Mouse (Mus musculus) kidney, embryonic 14.5 days (tissue): ENCODE data around the gene Pgap3. TPM values are rescaled to one million over a fixed set of nuclear protein-coding genes. Genes with fewer than 3 reads are reported as not detected.
"Not testable (repeated sequence)": the region's sequence is repeated elsewhere in the genome, so short reads cannot be mapped to it uniquely, and the experiment has no call there.

Source experiments
- ATAC-seq: fragments of 200-750 bp; cut with Nextera tagmentation; 2 replicates; pipeline ENCODE4 v1.8.0; 2017; ENCODE audit warnings: moderate number of reproducible peaks, mild to moderate bottlenecking, moderate TSS enrichment, moderate library complexity; ENCODE audit not compliant: low FRiP score, low TSS enrichment
- H3K27ac ChIP-seq: fragments of 300-500 bp; sonication (generic); 2 replicates; pipeline ENCODE4 v1.5.1; 2014; ENCODE audit warnings: low read depth, mild to moderate bottlenecking, low read length, moderate library complexity, mixed read lengths
- H3K27me3 ChIP-seq: fragments of 300-500 bp; sonication (generic); 2 replicates; pipeline ENCODE4 v1.6.1; 2014; ENCODE audit warnings: mild to moderate bottlenecking, low read length; ENCODE audit not compliant: control insufficient read depth, insufficient read depth
- H3K36me3 ChIP-seq: fragments of 300-500 bp; sonication (generic); 2 replicates; pipeline ENCODE4 v1.6.1; 2014; ENCODE audit warnings: low read length, mixed read lengths; ENCODE audit not compliant: control insufficient read depth, insufficient read depth
- H3K4me1 ChIP-seq: fragments of 300-500 bp; sonication (generic); 2 replicates; pipeline ENCODE4 v1.6.1; 2014; ENCODE audit warnings: low read length, mixed read lengths; ENCODE audit not compliant: control insufficient read depth, insufficient read depth
- H3K4me2 ChIP-seq: fragments of 300-500 bp; sonication (generic); replicated peaks from 2 replicates; pipeline ENCODE4 v1.6.1; 2014; ENCODE audit warnings: low read depth, mild to moderate bottlenecking, low read length
- H3K4me3 ChIP-seq: fragments of 300-500 bp; sonication (generic); 2 replicates; pipeline ENCODE4 v1.5.1; 2014; ENCODE audit warnings: mild to moderate bottlenecking, low read length
- H3K9ac ChIP-seq: fragments of 300-500 bp; sonication (generic); 2 replicates; pipeline ENCODE4 v1.6.1; 2014; ENCODE audit warnings: low read depth, mild to moderate bottlenecking, low read length, moderate library complexity
- H3K9me3 ChIP-seq: fragments of 300-500 bp; sonication (generic); 2 replicates; pipeline ENCODE4 v1.6.1; 2016; ENCODE audit warnings: low read length; ENCODE audit not compliant: control insufficient read depth
- WGBS: fragments of 180-500 bp; shearing (Covaris S2); extraction: QIAGEN DNeasy Blood & Tissue Kit; methylation state at CpG from one replicate; pipeline ENCODE4 v1.1.7; 2014; 5-methylcytosine and 5-hydroxymethylcytosine counted together
- polyA plus RNA-seq: library from polyadenylated mRNA; unstranded; fragments of >200 nt; fragmentation: Nextera tagmentation; extraction: Ambion mirVana; gene quantifications from 2 replicates; pipeline ENCODE4 v1.2.1, GENCODE M21; 2014

The Pgap3 gene
- polyA plus RNA-seq, 1 experiment from 2014 or later = 14.8 TPM

- Histone ChIP-seq H3K9ac (no peak overlapping the region), H3K4me1 (peaks cover 21% of the 10 kb centered on the region), H3K36me3 (no peaks in the 10 kb centered on the region), H3K4me3 (no peak overlapping the region), H3K4me2 (no peak overlapping the region), H3K9me3 (no peaks in the 10 kb centered on the region), H3K27ac (no peak overlapping the region), H3K27me3 (peaks cover 23% of the 10 kb centered on the region)
- 66% methylated on average over 10 of the region's 10 CpGs for WGBS
- no peak for ATAC-seq
Observed at GRCm38 (mm10) chr11:98388282-98388681, 12.0 kb downstream of the Pgap3 start.

GRCm38 (mm10) chr11:98387056-98387577, 13.2 kb downstream of the Pgap3 start:
- H3K27ac ChIP-seq = no peak overlapping the region
- no peak overlapping the region for H3K9ac ChIP-seq
- H3K9me3 ChIP-seq = no peaks in the 10 kb centered on the region
- no peak for ATAC-seq
- H3K27me3 ChIP-seq = peaks cover 23% of the 10 kb centered on the region
- 38% methylated on average over 14 of the region's 14 CpGs for WGBS
- H3K4me3 ChIP-seq = no peak overlapping the region
- H3K4me2 ChIP-seq = no peak overlapping the region
- no peaks in the 10 kb centered on the region for H3K36me3 ChIP-seq
- H3K4me1 ChIP-seq = peaks cover 9% of the 10 kb centered on the region

DNA sequence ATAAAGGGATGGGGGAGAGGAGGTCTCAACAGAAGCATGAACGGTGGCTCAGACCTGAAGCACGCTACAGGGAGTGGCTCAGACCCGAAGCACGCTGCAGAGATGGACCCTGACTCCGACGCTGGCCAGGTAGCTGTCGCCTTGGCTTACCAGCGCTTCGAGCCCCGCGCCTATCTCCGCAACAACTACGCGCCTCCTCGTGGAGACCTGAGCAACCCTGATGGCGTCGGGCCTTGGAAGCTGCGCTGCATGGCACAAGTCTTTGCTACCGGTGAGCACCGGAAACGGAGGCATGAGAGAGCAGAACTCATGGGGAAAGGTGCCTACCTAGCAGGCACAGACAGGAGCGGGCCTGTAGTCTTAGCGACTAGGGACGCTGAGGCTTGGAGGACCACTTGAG, 13.7 kb downstream of the Pgap3 start:
- Histone ChIP-seq H3K9ac (no peak overlapping the region), H3K4me1 (peaks cover 4% of the 10 kb centered on the region; the same call in 1 of the 2 replicates), H3K4me2 (no peak overlapping the region), H3K27ac (no peak overlapping the region), H3K27me3 (peaks cover 23% of the 10 kb centered on the region), H3K9me3 (no peaks in the 10 kb centered on the region), H3K4me3 (no peak overlapping the region), H3K36me3 (no peaks in the 10 kb centered on the region)
- 15% methylated on average over 24 of the region's 24 CpGs for WGBS
- no peak for ATAC-seq

DNA sequence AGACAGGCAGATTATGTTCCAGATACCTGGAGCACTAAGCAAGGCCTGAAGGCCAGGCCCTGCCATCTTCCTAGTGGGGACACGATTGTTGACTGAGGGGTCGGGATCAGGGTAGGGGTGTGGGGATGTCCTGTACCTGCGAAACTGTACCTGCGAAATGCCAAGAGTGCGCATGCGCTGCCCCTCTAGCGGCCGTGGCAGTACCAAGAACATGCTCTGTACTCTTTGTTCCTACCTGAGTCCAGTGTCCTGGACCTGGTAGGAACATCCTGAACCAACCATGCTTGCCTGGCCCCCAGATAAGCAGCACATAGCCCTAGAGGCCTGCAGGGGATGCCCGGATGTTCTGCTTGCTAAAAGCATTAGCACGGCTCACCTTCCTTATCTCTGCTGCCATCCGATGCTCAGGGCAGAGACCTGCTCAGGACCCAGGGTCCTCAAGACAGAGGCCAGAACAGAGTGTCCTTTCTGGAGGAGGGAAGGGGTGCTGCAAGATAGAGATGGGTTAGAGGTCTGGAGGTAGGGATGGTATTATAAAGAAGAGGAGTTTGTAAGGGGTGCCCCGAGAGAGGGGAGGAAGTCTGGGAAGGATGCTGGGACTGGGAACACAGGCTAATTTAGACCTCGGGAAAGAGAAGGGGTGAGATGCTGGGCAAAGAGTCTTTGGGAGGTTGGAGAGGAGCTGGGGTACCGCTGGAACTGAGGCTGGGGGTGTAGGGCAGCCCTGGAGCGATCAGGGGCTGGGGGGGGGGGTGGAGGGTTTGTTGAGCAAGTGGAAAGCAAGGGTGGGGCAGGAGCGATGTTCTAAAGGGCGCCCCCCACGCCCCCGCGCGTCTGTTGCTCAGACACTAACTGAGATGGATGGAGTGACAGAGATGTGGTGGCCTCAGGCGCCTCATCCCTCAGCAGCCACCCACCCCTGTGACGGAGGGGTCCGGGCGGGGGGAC, 14.4 kb downstream of the Pgap3 start, which contains the start of gene Pnmt:
TSS of gene Pnmt (plus strand) at position 813 of the 948 bp plus-strand sequence.
- no peak for ATAC-seq
- Histone ChIP-seq H3K4me3 (no peak within 1 kb of the TSS), H3K4me1 (peaks cover 3% of the 10 kb centered on the region; the same call in 1 of the 2 replicates), H3K27me3 (peaks cover 23% of the 10 kb centered on the region), H3K9me3 (no peaks in the 10 kb centered on the region), H3K9ac (no peak within 1 kb of the TSS), H3K36me3 (0 out of 2 replicates have a peak, but pooled peaks cover 1% of the 10 kb centered on the region), H3K27ac (no peak within 1 kb of the TSS), H3K4me2 (no peak within 1 kb of the TSS)
- WGBS = 47% methylated on average over 25 of the region's 25 CpGs

GRCm38 (mm10) chr11:98384721-98385637, 15.3 kb downstream of the Pgap3 start:
- peaks cover 3% of the 10 kb centered on the region; the same call in 1 of the 2 replicates for H3K4me1 ChIP-seq
- H3K27ac ChIP-seq = peak overlapping the region; percentile 69
- no peak overlapping the region for H3K4me3 ChIP-seq
- no peak overlapping the region for H3K4me2 ChIP-seq
- peaks cover 10% of the 10 kb centered on the region for H3K36me3 ChIP-seq
- 44% methylated on average over 8 of the region's 8 CpGs for WGBS
- H3K9me3 ChIP-seq = no peaks in the 10 kb centered on the region
- ATAC-seq = peak; percentile 69
- 0 out of 2 replicates have a peak overlapping the region, but pooled peaks have one; percentile 12 for H3K9ac ChIP-seq
- peaks cover 23% of the 10 kb centered on the region for H3K27me3 ChIP-seq

DNA sequence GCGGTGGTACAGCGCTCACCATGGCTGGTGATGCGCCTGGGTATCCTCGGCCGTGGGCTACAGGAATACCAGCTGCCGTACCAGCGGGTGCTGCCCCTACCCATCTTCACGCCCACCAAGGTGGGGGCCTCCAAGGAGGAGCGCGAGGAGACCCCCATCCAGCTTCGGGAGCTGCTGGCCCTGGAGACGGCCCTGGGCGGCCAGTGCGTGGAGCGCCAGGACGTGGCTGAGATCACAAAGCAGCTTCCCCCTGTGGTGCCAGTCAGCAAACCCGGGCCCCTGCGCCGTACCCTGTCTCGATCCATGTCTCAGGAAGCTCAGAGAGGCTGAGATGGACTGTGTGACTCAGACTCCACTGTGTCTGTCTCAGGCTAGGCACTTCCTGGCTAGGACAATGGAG, 16.1 kb downstream of the Pgap3 start:
- peak overlapping the region; percentile 69 for H3K27ac ChIP-seq
- 79% methylated on average over 20 of the region's 20 CpGs for WGBS
- H3K4me1 ChIP-seq = peaks cover 3% of the 10 kb centered on the region; the same call in 1 of the 2 replicates
- H3K4me3 ChIP-seq = no peak overlapping the region
- H3K4me2 ChIP-seq = no peak overlapping the region
- no peak for ATAC-seq
- H3K36me3 ChIP-seq = peaks cover 18% of the 10 kb centered on the region
- H3K27me3 ChIP-seq = peaks cover 23% of the 10 kb centered on the region
- 0 out of 2 replicates have a peak overlapping the region, but pooled peaks have one; percentile 12 for H3K9ac ChIP-seq
- H3K9me3 ChIP-seq = no peaks in the 10 kb centered on the region

GRCm38 (mm10) chr11:98383261-98384030, 16.8 kb downstream of the Pgap3 start, which contains the start of gene Tcap:
TSS of gene Tcap (plus strand) at chr11:98383811.
- peak; percentile 21 for ATAC-seq
- H3K9me3 ChIP-seq = no peaks in the 10 kb centered on the region
- H3K9ac ChIP-seq = 0 out of 2 replicates have a peak within 1 kb of the TSS, but pooled peaks have one; percentile 12
- WGBS = 47% methylated on average over 14 of the region's 14 CpGs
- no peak within 1 kb of the TSS for H3K4me2 ChIP-seq
- peak within 1 kb of the TSS; percentile 69 for H3K27ac ChIP-seq
- H3K27me3 ChIP-seq = peaks cover 23% of the 10 kb centered on the region
- H3K4me3 ChIP-seq = no peak within 1 kb of the TSS
- peaks cover 26% of the 10 kb centered on the region for H3K36me3 ChIP-seq
- peaks cover 3% of the 10 kb centered on the region; the same call in 1 of the 2 replicates for H3K4me1 ChIP-seq

DNA sequence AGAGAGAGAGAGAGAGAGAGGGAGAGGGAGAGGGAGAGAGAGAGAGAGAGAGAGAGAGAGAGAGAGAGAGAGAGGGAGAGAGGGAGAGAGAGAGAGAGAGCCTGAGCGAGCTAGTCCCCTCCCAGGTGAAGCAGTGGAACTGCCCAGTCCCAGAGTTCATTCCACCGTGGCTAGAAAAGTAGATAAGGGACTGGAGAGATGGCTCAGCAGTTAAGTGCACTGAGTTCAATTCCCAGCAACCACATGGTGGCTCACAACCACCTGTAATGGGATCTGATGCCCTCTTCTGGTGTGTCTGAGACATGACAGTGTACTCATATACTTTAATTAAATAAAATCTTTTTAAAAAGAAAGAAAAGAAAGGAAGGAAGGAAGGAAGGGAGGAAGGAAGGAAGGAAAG, 17.9 kb downstream of the Pgap3 start:
- not testable (repeated sequence) for H3K4me1 ChIP-seq, H3K9me3 ChIP-seq, H3K4me2 ChIP-seq, ATAC-seq, H3K27ac ChIP-seq, H3K4me3 ChIP-seq, H3K9ac ChIP-seq
- H3K27me3 ChIP-seq = peaks cover 15% of the 10 kb centered on the region
- peaks cover 36% of the 10 kb centered on the region for H3K36me3 ChIP-seq
- WGBS = 38% methylated on average over 2 of the region's 2 CpGs
